ENCODE assay signal across 14 mouse cellular contexts in genomic region chr6:92427406-92428171, GRCm38 (mm10).
A peak's percentile ranks its signal among the peaks of the same experiment; 100 is the strongest.
DNase-seq lines count a peak whose midpoint lies in the region; ATAC-seq lines count a peak whose summit lies in the region.
"Had no signal": no experiment of that assay in that cellular context is flagged by ENCODE, and none has a peak within 500 bp of the region (broad histone marks: within the 10 kb centered on the region; RNA-seq: fewer than 3 reads in every experiment).

No protein-coding gene starts in this region.

- peaks cover 68% of the 10 kb centered on the region for H3K4me1 ChIP-seq in heart, embryonic 13.5 days
- peaks cover 46% of the 10 kb centered on the region for H3K4me1 ChIP-seq in heart, embryonic 10.5 days
- H3K4me1 ChIP-seq in forebrain, embryonic 11.5 days (replicated peaks; ENCODE audit: control insufficient read depth, insufficient read depth, low read length), result no peaks in the 10 kb centered on the region
- H3K4me1 ChIP-seq: forebrain, embryonic 13.5 days; liver, embryonic 15.5 days had no signal

- intact Hi-C loops in left cerebral cortex, postnatal 25 days (cut with DNase I), result loop anchor here (10.0 kb wide), 1 partner anchor 143 kb away; no protein-coding TSS in a partner anchor

- peaks cover 1% of the 10 kb centered on the region; the same call in 1 of the 2 replicates for H3K36me3 ChIP-seq in heart, embryonic 13.5 days
- no peaks in the 10 kb centered on the region for H3K36me3 ChIP-seq in heart, embryonic 10.5 days
- no peaks in the 10 kb centered on the region for H3K36me3 ChIP-seq in forebrain, embryonic 11.5 days (ENCODE audit: control insufficient read depth, insufficient read depth, low read length)
- H3K36me3 ChIP-seq: hindbrain, embryonic 10.5 days; liver, embryonic 15.5 days had no signal

- WGBS in heart, embryonic 13.5 days, result 33% methylated on average over 7 of the region's 7 CpGs
- 44% methylated on average over 7 of the region's 7 CpGs for WGBS in heart, embryonic 10.5 days
- 74% methylated on average over 7 of the region's 7 CpGs for WGBS in forebrain, embryonic 11.5 days

- peak overlapping the region; percentile 62 for H3K27ac ChIP-seq in heart, embryonic 13.5 days (replicated peaks)
- no peak overlapping the region for H3K27ac ChIP-seq in heart, embryonic 10.5 days
- no peak overlapping the region for H3K27ac ChIP-seq in forebrain, embryonic 11.5 days (ENCODE audit: low read depth, low read length)
- H3K27ac ChIP-seq: forebrain, embryonic 13.5 days; hindbrain, embryonic 10.5 days; liver, embryonic 15.5 days had no signal

- H3K4me3 ChIP-seq in heart, embryonic 13.5 days, result no peak overlapping the region
- no peak overlapping the region for H3K4me3 ChIP-seq in heart, embryonic 10.5 days
- no peak overlapping the region for H3K4me3 ChIP-seq in forebrain, embryonic 11.5 days (ENCODE audit: low read depth, low read length)
- H3K4me3 ChIP-seq: forebrain, embryonic 13.5 days; hindbrain, embryonic 10.5 days; liver, embryonic 15.5 days had no signal

- no peak overlapping the region for H3K4me2 ChIP-seq in heart, embryonic 13.5 days
- H3K4me2 ChIP-seq in forebrain, embryonic 11.5 days (ENCODE audit: low read depth, low read length, severe bottlenecking), result no peak overlapping the region
- H3K4me2 ChIP-seq: forebrain, embryonic 13.5 days; liver, embryonic 15.5 days had no signal

- ATAC-seq in heart, embryonic 13.5 days (ENCODE audit: extremely low read depth, insufficient number of reproducible peaks, low FRiP score, low TSS enrichment), result no peak
- ATAC-seq in forebrain, embryonic 11.5 days (replicated peaks; ENCODE audit: low FRiP score), result no peak
- ATAC-seq: forebrain, embryonic 13.5 days had no signal

- no peak for DNase-seq in heart, embryonic 10.5 days (ENCODE audit: low spot score)
- DNase-seq in 3T3-L1 (ENCODE audit: low read depth, low spot score) (peak; percentile 87), NIH3T3 (ENCODE audit: low read depth) (peak; percentile 53)
- peak; percentile 34 to 72 for DNase-seq in cerebellum, postnatal 25 days
- no peak for DNase-seq in urinary bladder, postnatal 36 days (ENCODE audit: low spot score in 2 of 2)
- no peak for DNase-seq in left cerebral cortex, postnatal 25 days (ENCODE audit: low spot score in 2 of 2)
- DNase-seq in forebrain, embryonic 11.5 days (ENCODE audit: low spot score), result no peak
- DNase-seq: gastrocnemius, postnatal 10 days; kidney, adult 2 months; right cerebral cortex, adult 18-20 months had no signal

- H3K27me3 ChIP-seq in heart, embryonic 13.5 days (replicated peaks), result no peaks in the 10 kb centered on the region
- no peaks in the 10 kb centered on the region for H3K27me3 ChIP-seq in heart, embryonic 10.5 days (ENCODE audit: insufficient read depth, poor library complexity, severe bottlenecking)
- no peaks in the 10 kb centered on the region for H3K27me3 ChIP-seq in forebrain, embryonic 11.5 days (ENCODE audit: control insufficient read depth, insufficient read depth, low read length)
- H3K27me3 ChIP-seq: forebrain, embryonic 13.5 days; liver, embryonic 15.5 days had no signal

- H3K9ac ChIP-seq in heart, embryonic 13.5 days, result no peak overlapping the region
- H3K9ac ChIP-seq in forebrain, embryonic 11.5 days (ENCODE audit: low read length), result no peak overlapping the region
- H3K9ac ChIP-seq: forebrain, embryonic 13.5 days; liver, embryonic 15.5 days had no signal

- H3K9me3 ChIP-seq in heart, embryonic 13.5 days, result no peaks in the 10 kb centered on the region
- no peaks in the 10 kb centered on the region for H3K9me3 ChIP-seq in heart, embryonic 10.5 days
- no peaks in the 10 kb centered on the region for H3K9me3 ChIP-seq in forebrain, embryonic 11.5 days (ENCODE audit: control insufficient read depth, low read length)
- H3K9me3 ChIP-seq: forebrain, embryonic 13.5 days; hindbrain, embryonic 10.5 days; liver, embryonic 15.5 days had no signal

Comparison
In these comparisons a context has a peak if more than half of its experiments do, and no peak if none do; other contexts are left out.
1. DNase-seq: peak in 3T3-L1 (single experiment), NIH3T3 (single experiment) and cerebellum, postnatal 25 days (2 of 2); none in heart, embryonic 10.5 days (single experiment), urinary bladder, postnatal 36 days (0 of 2), left cerebral cortex, postnatal 25 days (0 of 2) and forebrain, embryonic 11.5 days (single experiment).